Mouse (Mus musculus) c-Kit-positive CD71-negative TER-119-negative erythroid progenitor cells, embryonic 14.5 days (primary cell): ENCODE data around the gene Sema4b.
A peak's percentile ranks its signal among the peaks of the same experiment; 100 is the strongest.

Source experiments
- DNase-seq: peaks from one replicate; pipeline ENCODE4 v3.0.0-alpha.2; 2013; ENCODE audit warnings: low read depth

Sema4b gene

DNA sequence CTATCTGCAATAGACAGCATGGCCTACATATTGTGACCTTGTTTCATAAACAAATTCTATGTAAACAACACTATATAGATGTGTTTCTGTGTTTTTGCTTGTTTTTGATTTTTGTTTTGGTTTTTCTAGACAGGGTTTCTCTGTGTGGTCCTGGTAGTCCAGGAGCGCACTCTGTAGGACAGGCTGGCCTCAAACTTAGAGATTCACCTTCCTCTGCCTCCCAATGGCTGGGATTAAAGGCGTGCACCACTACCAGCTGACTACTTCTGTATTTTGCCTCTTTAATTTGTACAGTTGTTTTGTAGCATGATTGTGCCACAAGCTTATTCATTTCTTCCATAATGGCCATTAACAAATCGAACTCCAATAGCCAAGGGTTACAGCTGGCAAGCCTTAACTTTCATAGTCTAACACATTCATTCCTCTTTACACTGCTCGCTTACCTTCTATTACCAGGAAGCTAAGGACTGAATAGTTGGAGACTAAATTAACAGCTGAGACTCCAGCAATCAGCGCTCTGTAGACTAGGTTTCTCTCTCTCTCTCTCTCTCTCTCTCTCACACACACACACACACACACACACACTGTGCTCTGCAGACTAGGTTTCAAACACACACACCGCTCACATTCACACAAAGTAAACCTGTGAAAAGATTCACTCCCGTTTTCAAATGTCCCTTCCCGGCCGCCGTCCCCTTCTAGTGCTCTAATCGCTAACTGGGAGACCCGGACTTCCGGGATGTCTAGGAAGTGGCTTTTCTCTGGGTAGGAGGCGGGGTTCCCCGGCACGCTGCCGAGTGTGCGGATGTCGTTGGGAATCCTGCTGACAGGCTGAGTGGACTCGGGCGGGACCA lies 82.5 kb downstream of the Sema4b start, which contains the start of gene Vps33b:
Gene Vps33b, plus strand, starts transcription at position 753 of the 854 bp plus-strand sequence.
- peak; percentile 96 for DNase-seq

DNA sequence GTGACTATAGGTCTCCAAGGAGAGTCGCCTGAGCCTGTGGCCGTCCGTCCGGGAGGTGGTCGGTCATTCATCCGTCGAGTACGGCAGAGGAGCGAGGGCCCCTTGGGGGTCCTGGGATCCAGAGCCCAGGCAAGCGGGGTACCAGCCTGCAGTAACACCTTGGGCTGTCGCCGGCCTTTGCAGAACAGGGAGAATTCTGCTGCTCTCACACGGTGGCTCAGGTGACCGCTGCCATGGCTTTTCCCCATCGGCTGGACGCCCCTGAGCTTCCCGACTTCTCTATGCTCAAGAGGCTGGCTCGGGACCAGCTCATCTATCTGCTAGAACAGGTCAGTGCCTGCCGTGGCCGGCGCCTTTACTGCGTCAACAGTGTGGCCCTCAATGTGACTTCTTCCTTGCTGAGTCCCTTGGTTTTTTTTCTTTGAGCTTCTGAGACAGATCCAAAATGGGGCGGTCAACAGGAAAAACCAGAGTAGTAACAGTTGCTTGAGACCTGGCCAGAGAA lies 83.2 kb downstream of the Sema4b start:
- no peak for DNase-seq

DNA sequence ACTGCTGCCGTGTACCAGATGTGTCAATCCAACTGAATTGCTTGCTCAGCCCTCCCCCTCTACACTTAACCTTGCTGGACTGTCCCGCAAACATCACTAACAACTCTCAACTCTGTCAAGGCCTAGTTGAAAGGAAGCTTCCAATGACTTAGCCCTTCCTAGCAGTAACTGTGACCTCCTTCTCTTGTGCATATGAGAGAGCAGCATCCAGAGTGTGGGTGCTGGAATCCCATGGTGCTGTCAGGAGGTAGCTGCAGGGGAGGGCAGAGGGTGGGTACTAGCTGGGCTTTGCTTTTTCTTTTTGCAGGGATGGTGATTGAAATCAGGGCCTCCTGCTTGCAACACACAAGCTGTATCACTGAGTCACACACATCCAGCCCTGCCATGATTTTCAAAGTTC lies 86.8 kb downstream of the Sema4b start:
- DNase-seq: no peak
